Mouse (Mus musculus) fibroblast of lung, adult 2 months (primary cell): ENCODE results near the gene Abhd6.

Experiments used
- DNase-seq: peaks from one replicate; pipeline ENCODE4 v3.0.0-alpha.2; 2011; ENCODE audit warnings: low read depth

Abhd6 gene

GRCm38 (mm10) chr14:8062537-8063301 lies 60.0 kb downstream of the Abhd6 start:
- DNase-seq = peak; percentile 56

DNA sequence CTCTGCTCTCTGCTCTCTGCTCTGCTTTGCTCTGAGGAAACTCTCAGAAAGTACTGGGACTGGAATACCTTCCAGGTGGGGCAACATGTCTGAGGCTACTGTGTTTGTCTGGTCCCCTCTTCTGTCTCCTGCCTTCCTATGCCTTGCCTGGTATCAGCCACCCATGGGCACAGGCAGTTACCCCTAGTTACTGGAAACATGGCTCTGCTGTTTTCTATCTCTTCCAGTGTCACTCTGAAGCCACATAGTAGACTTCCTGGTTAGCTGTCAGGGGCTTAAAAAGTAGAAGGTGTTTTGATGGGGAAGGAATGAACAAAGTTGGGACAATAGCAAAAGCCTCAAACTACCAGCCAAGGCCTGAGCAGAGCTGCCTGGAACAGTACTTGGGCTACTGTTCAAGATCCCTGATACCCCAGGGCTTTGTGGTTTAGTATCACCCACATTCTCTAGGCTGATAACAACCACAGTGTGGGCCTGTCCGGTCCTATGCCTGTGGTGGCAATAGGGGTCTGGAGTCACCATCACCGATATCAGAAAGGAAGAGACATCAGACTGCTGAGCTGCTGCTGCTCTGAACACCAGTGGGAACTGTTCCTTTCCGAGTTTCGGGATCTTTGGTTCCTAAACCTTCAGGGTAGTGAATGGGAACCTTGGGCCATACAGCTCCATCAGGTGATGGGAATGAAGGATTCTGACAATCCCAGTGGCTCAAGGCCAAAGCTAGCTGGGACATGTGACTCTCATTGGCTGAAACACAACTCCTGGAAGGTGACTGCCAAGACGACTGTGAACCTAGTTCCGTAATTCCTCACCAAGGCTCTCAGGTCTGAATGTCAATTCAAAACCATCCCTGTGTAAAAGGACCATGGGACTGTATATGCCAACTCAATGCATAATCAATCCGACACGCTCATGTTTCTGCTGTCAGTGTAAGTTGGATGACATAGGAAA lies 61.4 kb downstream of the Abhd6 start:
- no peak for DNase-seq

DNA sequence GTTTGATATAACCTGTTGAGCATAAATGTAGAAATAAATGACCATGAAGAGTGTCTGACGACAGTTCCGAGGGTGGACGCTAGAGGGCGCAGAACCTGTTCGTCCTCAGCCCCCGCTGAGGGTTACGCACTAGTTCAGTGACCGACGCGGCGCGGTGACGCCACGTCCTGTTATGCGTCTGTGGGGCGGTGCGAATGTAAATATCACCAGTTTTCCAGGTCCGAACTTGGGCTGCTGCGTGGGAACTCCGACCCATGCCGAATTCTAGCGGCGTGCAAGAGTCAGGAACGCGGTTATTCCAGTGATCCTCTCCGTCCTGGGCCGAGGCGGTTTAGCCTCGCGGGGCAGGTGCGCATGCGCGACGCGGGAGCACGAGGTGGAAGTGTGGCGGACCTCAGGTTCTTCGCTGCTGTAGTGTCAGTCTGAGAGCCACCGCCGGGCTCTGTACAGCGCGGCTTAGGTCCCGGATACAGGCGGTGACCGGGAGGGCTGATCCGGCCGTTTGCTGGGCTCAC lies 77.5 kb downstream of the Abhd6 start, which contains the start of gene Rpp14:
Gene Rpp14 (plus strand): TSS at position 203 of the 515 bp plus-strand sequence.
- DNase-seq = peak; percentile 89

GRCm38 (mm10) chr14:8080718-8081117 lies 78.0 kb downstream of the Abhd6 start:
- DNase-seq = no peak

DNA sequence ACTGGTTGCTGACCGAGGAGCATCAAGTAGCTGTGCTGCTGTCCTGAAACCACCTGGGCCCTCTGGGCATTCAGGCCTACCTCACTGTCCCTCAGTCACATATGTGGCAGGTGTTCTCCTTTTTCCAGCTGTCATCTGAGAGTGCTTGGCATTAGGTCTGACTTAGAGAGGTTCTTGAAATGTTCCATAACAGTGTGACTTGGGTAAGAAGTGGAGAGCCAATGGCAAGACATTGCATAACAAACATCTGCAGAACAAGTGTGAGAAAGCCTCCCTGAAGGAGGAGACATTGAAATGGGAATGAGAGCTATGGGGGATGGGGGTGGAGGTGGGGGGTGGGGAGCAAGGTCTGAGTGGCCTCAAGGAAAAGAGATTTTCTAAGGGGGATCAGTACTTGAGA lies 80.2 kb downstream of the Abhd6 start:
- no peak for DNase-seq

DNA sequence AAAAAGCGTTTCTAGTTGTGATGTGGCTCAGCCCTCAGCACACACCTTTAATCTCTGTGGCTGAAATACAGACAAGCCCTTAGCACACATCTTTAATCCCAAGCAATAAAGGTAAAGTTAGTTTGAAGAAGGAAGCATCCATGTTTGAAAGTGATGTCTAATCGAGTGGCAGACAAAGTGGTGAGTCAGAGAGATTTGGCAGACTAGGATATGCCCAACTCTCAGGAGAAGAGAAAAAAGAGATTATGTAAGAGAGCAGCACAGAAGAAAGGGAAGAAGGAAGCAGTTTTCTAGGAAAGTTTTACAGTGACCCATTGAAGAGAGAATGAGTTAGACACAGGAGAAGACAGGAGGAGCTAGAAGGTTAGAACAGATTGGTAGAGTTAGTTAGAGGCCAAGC lies 86.3 kb downstream of the Abhd6 start:
- no peak for DNase-seq

GRCm38 (mm10) chr14:8092573-8092972 lies 89.9 kb downstream of the Abhd6 start:
- DNase-seq = no peak

DNA sequence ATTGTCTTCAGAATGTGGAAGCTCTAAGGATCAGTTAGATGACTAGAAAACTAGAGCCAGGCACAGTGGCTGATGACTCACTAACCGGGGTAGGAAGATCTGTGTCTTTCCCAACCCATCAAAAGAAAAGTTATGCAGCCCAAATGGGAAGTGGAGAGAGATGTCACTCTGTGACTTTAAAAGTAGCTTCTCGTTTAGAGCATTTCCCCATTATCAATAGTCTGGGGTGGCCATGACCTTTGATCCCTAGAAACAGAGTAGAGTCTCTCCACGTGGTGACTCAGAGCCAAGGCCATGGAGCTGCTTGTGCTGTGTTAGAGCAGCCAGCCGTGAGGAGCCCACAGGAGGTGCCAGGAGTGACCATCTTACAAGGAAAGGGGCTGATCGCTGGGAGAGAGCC lies 90.7 kb downstream of the Abhd6 start:
- no peak for DNase-seq

DNA sequence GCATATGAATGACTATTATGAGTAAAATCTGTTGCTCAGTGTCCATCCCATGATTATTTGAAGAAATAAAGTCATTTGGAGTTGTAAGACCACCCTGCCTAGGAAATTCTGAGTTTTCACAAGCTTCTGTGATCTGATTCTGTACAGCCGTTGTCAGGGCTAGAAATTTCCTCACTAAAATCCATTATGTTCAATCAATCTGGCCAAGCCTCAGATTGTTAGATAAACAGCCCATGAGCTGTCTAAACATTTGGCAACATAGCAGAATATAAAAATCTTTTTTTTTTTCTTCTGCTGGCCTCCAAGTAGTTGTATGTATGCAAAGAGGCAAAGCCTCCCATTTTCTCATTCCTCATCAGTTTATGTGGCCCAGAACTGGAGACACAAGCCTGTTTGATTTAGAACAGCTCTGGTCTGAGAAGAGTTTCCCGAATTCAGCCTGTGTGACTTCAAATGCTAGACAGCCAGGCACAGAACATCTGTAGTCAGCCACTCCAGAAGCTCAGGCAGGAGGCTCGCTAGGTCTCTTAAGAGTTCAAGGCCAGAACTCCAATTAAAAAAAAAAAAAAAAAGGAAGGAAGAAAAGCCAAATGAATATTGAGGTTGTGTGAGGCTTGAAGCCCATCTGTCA lies 92.3 kb downstream of the Abhd6 start:
- no peak for DNase-seq

DNA sequence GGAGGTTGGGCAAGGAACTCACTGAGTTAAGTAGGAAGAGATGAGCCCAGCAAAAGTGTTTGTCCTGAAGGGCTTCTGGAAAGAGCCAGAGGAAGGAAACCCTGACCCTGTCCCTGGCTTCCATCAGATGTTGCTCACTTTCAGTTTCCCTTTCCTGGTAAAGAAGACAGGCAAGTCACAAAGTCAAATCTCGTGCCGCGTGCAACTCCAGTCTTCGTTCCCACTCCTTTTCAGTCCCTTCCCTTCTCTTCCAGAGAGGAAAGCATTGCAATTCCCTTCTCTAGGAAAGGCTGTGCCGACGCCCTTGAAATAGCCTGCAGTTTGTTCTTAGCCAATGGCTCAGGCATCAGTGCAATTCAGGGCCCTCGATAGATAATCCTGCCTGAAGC lies 92.9 kb downstream of the Abhd6 start:
- no peak for DNase-seq

DNA sequence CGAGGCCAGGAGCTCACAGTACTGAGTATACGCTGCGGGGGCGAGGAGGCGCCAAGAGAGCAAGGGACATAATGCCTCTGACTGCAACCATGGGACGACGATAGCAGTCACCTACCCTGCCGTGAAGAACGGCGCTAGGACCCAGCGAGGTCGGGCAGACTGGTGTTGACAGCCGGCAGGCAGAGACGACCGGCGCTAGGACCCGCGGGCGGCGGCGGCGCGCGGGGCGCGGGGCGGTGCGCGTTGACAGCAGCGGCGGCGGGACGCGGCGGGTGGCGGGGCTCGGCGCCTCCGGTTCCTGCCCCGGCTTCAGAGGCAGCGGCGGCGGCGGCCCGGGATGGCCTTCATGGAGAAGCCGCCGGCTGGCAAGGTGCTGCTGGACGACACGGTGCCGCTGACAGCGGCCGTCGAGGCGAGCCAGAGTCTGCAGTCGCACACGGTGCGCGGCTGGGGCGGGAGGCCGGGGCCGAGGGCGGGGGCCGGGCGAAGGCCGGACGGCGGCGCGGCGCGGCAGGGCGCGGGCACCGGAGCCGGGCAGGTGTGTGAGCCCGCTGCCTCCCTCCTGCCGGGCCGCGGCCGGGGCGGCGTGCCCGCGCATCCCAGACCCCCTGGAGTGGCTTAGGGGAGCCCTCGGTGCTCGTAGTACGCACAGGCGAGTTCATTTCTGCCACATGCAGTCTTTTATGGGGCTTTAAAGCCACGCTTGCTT lies 95.4 kb downstream of the Abhd6 start, which contains the start of gene Pxk:
Gene Pxk (plus strand): TSS at position 234 of the 709 bp plus-strand sequence.
- no peak for DNase-seq

DNA sequence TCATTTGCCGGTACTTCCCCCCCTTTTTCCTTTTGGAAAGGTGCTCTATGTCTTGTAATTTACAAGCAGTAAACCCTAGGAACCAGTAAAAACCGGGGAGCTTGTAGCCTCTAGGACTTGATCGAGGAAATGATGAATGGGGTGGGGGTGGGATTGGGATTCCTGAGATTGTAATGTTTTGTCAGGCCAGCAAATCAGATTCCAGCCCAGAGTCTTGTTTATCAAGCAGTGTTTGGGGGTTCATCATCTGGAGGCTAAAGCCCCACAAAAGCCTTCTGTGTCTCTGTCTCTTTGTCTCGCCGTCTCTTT lies 95.9 kb downstream of the Abhd6 start:
- DNase-seq = no peak

DNA sequence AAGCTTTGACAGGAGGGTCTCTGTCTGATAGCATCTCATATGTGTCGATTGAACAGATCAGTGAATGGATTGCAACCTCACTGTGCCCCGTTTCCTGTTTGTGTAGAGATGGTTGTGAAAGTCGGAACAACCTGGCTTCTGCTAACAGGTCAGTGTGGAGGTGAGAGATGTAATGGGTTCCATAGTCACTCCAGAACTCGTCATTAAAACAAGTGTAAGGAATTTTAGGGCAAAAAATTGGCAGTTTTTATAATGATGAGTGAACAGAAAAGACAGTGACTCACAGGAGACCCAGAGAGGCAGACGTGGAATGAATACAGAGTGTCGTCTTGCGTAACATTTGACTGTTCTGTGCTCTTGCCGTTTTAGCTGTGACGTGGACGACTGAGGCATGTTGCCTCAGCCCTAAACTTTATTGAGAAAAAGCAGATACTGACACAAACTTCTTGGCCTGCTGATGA lies 96.9 kb downstream of the Abhd6 start:
- peak; percentile 58 for DNase-seq

DNA sequence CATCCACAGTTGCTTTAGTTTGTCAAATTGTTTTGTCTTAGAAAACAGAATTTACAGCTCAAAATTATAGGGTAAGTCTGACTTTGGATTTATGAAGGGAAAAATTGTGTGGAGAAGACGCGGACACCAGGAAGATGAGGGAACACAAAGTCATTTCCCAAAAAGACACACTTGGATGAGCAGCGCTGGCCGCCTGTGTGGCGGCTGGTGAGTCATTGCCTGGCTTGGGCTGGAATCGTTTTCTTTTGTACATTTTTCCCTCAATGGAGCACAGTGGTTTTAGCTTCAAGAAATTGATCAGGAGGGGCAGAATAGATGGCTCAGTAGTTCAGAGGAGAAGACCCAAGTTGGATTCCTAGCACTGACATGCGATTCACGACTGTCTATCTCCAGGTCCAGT lies 99.2 kb downstream of the Abhd6 start:
- DNase-seq = no peak

DNA sequence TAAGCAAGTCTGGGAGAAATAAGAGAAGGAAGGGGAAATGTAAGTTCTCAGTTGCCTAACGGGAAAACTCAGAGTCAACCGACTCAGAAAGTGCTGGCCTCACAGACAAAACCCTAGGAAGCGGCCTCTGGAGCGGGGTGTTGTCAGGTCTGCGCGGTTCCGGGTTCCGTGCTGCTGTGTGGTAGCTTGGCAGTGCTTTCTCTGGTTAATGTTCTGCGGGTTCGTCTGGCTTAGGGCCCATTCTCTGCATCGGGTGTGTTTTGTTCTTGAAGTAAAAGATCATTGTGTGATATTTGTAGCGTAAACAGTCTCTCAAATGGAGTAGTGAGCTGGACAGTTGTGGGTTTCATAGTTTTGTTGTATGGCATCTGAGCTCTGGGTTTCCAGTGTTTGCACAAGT lies 100.0 kb downstream of the Abhd6 start:
- no peak for DNase-seq
